In genomic region chr12:33176555-33176900, GRCm38 (mm10) we compare ENCODE assay signal across 8 mouse cellular contexts. TPM values are rescaled to one million over a fixed set of nuclear protein-coding genes. Genes with fewer than 3 reads are reported as not detected.
DNase-seq lines count a peak whose midpoint lies in the region; ATAC-seq lines count a peak whose summit lies in the region.

No protein-coding gene starts in this region.

- peak; percentile 27 for DNase-seq in layer of hippocampus, adult 11-12 months (ENCODE audit: low spot score)
- no peak for DNase-seq in layer of hippocampus, postnatal 25 days (ENCODE audit: extremely low spot score in 1 of 2, low spot score in 1 of 2)
- no peak for DNase-seq in embryonic facial prominence, embryonic 10.5 days (ENCODE audit: low spot score)
- no peak for DNase-seq in midbrain, embryonic 10.5 days (ENCODE audit: low spot score)
- no peak for DNase-seq in urinary bladder, postnatal 36 days (ENCODE audit: low spot score in 2 of 2)
- DNase-seq in urinary bladder, adult 18-20 months (ENCODE audit: low spot score in 2 of 2) = no peak

- H3K9ac ChIP-seq in hindbrain, embryonic 16.5 days (ENCODE audit: low read depth, low read length) = no peak overlapping the region; the same call in 1 of the 2 replicates

- peak overlapping the region; percentile 43 for H3K4me3 ChIP-seq in embryonic facial prominence, embryonic 10.5 days
- H3K4me3 ChIP-seq in hindbrain, embryonic 16.5 days (ENCODE audit: low read length) = 0 out of 2 replicates have a peak overlapping the region, but pooled peaks have one; percentile 21
- H3K4me3 ChIP-seq in midbrain, embryonic 10.5 days = peak overlapping the region; percentile 37

- WGBS in embryonic facial prominence, embryonic 10.5 days = 33% methylated on average over 5 of the region's 5 CpGs
- WGBS in hindbrain, embryonic 16.5 days = 30% methylated on average over 5 of the region's 5 CpGs
- 31% methylated on average over 5 of the region's 5 CpGs for WGBS in midbrain, embryonic 10.5 days

- no peaks in the 10 kb centered on the region for H3K9me3 ChIP-seq in embryonic facial prominence, embryonic 10.5 days
- no peaks in the 10 kb centered on the region for H3K9me3 ChIP-seq in hindbrain, embryonic 16.5 days (ENCODE audit: control insufficient read depth, low read length)
- H3K9me3 ChIP-seq in midbrain, embryonic 10.5 days (replicated peaks) = no peaks in the 10 kb centered on the region

- peak overlapping the region; percentile 53 for H3K4me2 ChIP-seq in hindbrain, embryonic 16.5 days (ENCODE audit: low read length)

- peaks cover 48% of the 10 kb centered on the region for H3K4me1 ChIP-seq in embryonic facial prominence, embryonic 10.5 days
- H3K4me1 ChIP-seq in hindbrain, embryonic 16.5 days (ENCODE audit: control insufficient read depth, insufficient read depth, low read depth, low read length) = peaks cover 15% of the 10 kb centered on the region
- H3K4me1 ChIP-seq in midbrain, embryonic 10.5 days = peaks cover 33% of the 10 kb centered on the region

- no peaks in the 10 kb centered on the region; the same call in 1 of the 2 replicates for H3K36me3 ChIP-seq in embryonic facial prominence, embryonic 10.5 days (replicated peaks)
- no peaks in the 10 kb centered on the region for H3K36me3 ChIP-seq in hindbrain, embryonic 16.5 days (ENCODE audit: control insufficient read depth, insufficient read depth, low read length)
- H3K36me3 ChIP-seq in midbrain, embryonic 10.5 days = no peaks in the 10 kb centered on the region

- no peaks in the 10 kb centered on the region; the same call in 1 of the 2 replicates for H3K27me3 ChIP-seq in embryonic facial prominence, embryonic 10.5 days (replicated peaks; ENCODE audit: low read depth, poor library complexity, severe bottlenecking)
- no peaks in the 10 kb centered on the region for H3K27me3 ChIP-seq in hindbrain, embryonic 16.5 days (replicated peaks; ENCODE audit: control insufficient read depth, insufficient read depth, low read length)
- H3K27me3 ChIP-seq in midbrain, embryonic 10.5 days (ENCODE audit: low read depth, poor library complexity, severe bottlenecking) = peaks cover 14% of the 10 kb centered on the region

- H3K27ac ChIP-seq in embryonic facial prominence, embryonic 10.5 days (replicated peaks) = no peak overlapping the region
- 0 out of 2 replicates have a peak overlapping the region, but pooled peaks have one; percentile 5 for H3K27ac ChIP-seq in hindbrain, embryonic 16.5 days (ENCODE audit: low read depth, low read length)
- H3K27ac ChIP-seq in midbrain, embryonic 10.5 days (replicated peaks) = peak overlapping the region; percentile 33; the same call in 1 of the 2 replicates

- no peak for ATAC-seq in hindbrain, embryonic 16.5 days
- no peak for ATAC-seq in megakaryocyte-erythroid progenitor cell, adult 5-6 weeks (replicated peaks; ENCODE audit: low FRiP score, low TSS enrichment, poor library complexity, severe bottlenecking)

RNA-seq across cellular contexts. Expression of gene Atxn7l1, which starts 29.0 kb away (rescaled TPM):
- total RNA-seq in layer of hippocampus, postnatal 25 days (2021) = 10 to 100 TPM; 47.3 to 56.3 TPM
- 13.6 and 14.6 TPM in 2 replicates for polyA plus RNA-seq in embryonic facial prominence, embryonic 10.5 days (2016; fragmentation: Nextera tagmentation; extraction: Ambion mirVana)
- polyA plus RNA-seq in hindbrain, embryonic 16.5 days (2015; fragmentation: Nextera tagmentation; extraction: Ambion mirVana) = 18.7 and 25.1 TPM in 2 replicates
- 10.0 and 10.6 TPM in 2 replicates for polyA plus RNA-seq in midbrain, embryonic 10.5 days (2016; fragmentation: Nextera tagmentation; extraction: Ambion mirVana)
- total RNA-seq in megakaryocyte-erythroid progenitor cell, adult 5-6 weeks (2014; fragmentation: Nextera tagmentation) = 116 and 120 TPM in 2 replicates
- total RNA-seq in megakaryocyte-erythroid progenitor cell, adult 5-6 weeks (2017) = 29.5 and 49.3 TPM in 2 replicates
